Mouse (Mus musculus) E14TG2a.4 (cell line): ENCODE results near the gene Tmem178b.

Experiments used
- CTCF ChIP-seq: conservative IDR thresholded peaks from 2 replicates; pipeline ENCODE4 v1.5.1; 2014; ENCODE audit warnings: low read length
- NANOG ChIP-seq: IDR thresholded peaks from 2 replicates; pipeline ENCODE4 v1.6.1; 2014; ENCODE audit warnings: borderline replicate concordance, low read length, mixed read lengths
- POU5F1 ChIP-seq: IDR thresholded peaks from 2 replicates; pipeline ENCODE4 v1.6.1; 2014; ENCODE audit warnings: low read length, borderline replicate concordance

DNA sequence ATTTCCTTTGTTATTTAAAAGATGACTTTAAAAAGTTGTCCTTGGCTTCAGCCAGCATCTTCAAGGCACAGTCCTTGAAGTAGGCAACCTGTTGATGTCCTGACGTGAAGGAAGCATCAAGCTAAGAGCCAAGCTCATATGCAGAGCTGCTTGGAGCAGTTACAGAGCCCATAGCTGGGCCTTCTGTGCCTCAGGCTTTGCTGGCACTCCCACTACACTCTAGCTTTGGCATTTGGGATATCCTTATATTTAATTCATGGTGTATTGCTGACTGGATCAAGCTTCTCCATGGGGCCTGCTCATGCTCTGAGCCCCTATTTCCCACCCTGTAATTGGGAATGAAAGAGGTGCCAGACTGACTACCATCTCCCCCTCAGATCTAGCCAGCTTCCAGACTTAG, 179.5 kb downstream of the Tmem178b start:
- TF ChIP-seq CTCF (no peak), NANOG (no peak), POU5F1 (no peak)
